Mouse (Mus musculus): ENCODE measurements around the gene Zc3h7b.
"Not testable (repeated sequence)": the region's sequence is repeated elsewhere in the genome, so short reads cannot be mapped to it uniquely, and the experiment has no call there.

The Zc3h7b gene

DNA sequence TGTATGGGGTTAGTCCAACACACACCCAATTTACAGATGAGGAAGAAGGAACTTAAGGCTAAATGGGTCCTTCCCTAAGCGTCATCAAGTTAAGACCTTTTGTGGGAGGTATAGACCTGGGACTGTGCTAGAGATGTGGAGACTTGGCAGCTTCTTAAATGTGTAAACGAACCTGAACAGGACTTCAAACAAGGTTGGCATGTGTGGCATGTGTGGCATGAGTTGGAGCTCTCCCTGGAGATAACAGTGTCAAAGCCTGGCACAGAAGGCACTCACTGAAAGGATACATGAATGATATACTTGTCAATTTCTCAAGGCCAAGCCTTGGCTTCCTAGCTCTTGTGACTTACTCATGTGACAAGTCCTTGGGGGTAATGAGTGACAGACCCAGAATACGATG lies 5.6 kb upstream of the Zc3h7b start:
- no peak for DNase-seq (ENCODE audit: inconsistent ontology term)

DNA sequence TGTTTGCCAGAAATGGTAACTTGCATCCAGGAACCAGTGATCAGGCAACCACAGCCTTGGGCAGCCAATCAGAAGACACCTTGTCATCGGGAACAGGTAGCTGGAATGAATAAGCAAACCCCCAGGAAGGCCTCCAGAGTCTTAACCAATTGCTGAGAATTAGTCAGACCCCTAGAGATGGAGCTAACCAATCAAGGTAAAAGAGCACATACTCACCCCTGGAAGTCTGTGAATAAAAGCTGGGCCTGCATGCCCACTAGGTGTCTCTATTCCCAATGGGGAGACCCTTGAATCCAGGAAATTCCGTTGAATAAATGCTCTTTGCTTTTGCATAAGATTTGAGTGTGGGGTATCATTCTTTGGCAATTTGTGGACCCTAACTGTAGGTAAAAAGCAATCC lies 4.9 kb upstream of the Zc3h7b start:
- DNase-seq (ENCODE audit: inconsistent ontology term), result no peak

DNA sequence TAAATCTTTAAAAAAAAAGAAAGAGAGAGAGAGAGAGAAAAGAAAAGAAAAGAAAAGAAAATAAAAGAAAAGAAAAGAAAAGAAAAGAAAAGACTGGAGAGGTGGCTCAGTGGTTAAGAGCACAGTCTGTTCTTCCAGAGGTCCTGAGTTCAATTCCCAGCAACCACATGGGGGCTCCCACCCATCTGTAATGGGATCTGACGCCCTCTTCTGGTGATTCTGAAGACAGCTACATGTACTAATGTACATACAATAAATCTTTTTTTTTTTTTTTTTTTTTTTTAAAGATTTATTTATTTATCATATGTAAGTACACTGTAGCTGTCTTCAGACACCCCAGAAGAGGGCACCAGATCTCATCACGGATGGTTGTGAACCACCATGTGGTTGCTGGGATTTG lies 2.5 kb upstream of the Zc3h7b start:
- DNase-seq (ENCODE audit: inconsistent ontology term), result not testable (repeated sequence)

DNA sequence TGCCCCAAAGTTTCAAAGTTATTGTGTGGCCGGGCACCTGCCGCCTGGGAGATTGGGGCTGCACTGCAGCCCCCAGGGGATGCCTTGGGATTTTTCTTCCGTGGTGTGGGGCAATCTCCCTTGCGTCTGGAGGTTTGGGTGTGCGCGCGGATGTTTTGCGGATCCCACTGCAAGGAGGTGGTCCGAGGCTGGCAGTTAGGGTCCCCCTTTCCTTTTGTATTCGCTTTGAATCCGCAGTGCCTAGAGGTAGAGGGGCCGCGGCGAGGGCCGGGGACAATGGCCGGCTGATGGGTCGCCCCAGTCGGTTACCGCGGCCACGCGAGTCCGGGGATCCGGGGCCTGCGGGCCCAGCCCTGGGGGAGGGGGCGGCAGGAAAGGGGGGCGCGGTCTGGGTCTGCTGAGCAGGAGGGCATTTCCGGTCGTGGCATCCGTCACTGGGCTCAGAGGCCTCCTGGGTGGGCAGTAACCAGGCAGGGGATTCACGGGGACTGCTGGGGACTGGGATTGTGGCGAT lies 801 bp downstream of the Zc3h7b start:
- peak; percentile 75 for DNase-seq (ENCODE audit: inconsistent ontology term)

DNA sequence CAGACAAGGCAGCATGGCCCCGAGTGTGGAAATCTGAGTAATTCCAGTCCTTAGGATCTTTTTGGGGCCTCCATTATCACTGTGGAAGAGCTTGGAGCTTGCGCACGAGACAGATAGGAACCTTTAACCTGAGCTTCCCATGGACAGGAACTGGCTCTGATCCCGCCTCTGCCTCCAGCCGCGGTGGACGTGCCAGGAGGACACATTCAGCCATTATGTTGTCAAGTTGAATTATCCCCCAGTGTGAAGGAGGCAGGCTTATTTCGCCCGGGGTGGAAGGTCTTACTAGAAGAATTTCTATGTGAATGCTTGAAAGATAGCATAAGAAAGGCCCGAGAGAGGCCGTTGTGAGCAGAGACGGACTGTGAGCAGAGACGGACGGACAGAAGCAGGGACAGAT lies 4.9 kb downstream of the Zc3h7b start:
- peak; percentile 77 for DNase-seq (ENCODE audit: inconsistent ontology term)

DNA sequence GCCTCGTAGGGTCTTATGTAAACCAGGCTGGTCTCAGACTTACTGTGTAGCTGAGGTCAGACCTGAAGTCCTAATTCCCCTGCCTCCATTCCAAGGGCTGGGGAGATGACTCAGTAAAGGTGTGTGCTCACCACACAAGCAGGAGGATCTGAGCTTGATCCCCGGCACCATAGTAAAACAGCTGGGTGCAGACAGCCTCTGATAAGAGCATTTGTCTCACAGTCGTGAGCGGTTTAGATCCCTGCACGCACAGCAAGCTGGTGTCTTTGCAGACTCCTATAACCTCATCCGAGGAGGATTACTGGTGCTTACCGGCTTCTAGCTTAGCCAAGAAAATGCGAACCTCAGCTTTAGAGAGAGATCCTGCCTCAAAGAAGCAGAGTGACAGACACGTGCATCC lies 8.8 kb downstream of the Zc3h7b start:
- no peak for DNase-seq (ENCODE audit: inconsistent ontology term)

DNA sequence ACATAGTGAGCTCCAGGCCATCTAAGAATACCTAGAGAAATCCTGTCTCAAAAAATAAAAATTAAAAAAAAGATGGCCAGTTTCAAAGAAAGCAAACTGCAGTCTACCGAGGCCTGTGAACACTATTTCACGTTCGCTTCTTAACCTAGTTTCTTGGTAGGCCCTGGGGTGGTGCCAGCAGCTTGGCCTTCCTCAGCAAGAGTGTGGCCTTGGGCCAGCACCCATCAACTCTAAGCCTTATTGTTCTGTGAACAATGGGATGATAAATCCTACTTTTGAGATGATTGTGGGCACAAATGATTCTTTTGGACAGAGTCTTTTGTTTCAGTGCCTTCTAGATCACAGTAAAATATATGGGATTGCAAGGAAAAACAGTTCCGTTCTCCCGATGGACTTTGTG lies 13.8 kb downstream of the Zc3h7b start:
- DNase-seq (ENCODE audit: inconsistent ontology term), result peak; percentile 53

DNA sequence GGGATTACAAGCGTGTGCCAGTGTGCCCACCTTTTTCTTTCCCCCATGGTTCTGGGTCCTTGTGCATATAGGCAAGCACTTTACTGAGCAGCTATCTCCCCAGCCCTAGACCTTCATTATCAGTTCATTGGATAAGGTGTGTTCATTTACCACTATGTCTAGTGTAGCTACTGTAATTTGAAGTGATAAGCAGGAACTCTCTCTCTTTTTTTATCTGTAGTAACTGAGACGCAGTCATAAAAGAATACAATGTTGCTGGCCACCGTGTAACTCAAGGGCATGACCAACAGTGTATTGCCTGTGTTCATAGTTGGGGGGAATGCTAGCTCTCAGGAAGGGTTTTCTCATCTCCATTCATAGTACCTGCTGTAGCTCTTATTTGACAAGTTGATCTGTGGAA lies 14.7 kb downstream of the Zc3h7b start:
- DNase-seq (ENCODE audit: inconsistent ontology term), result no peak

DNA sequence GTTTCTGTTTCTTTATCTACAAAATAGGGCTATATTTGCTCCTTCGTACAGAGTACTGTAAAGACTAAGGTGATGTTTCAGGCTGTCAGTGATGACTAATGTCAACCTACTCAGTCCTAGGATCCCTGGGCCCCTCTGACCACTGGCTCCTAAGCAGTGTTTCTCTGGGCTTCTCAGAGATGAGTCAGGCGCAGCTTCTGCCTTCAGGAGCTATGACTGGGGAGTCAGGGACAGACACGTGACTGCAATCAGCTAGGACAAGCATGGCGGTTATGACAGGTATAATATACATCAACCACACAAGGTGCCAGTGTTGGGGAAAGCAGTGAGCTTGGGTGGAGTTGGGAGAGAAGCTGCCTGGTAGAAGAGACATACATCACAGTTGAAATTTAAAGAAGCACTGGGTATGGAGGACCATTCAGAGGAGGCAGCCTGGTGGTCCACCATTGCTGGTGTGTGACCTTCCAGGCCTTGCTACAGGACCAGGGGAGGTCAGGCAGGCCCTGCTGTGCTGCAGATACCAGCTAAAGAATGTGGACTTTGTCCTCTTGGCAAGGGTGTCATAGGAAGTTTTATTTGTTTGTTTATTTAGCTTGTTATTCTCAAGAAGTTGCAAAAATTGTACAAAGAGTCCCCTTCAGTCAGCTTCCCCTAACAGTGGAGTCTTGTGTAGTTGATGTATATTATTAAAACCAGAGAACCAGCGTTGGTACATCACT lies 15.7 kb downstream of the Zc3h7b start:
- no peak for DNase-seq (ENCODE audit: inconsistent ontology term)

DNA sequence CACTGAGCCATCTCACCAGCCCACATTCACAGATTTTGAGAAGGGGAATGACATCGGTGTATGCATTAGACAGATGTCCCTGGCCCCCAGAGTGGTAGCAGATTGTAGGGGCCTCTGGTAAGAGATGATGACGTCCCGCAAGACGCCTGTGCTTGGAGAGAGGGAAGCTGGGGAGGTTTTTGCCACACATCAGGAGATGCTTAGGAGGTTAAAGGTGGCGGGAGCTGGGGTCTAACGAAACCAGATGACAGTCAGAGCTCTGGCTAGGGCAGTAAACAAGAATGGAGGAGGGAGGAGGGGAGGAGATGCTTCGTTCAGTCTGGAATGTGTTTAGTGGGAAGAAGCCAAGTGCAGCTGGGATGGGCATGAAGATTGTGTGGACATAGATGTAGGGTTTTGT lies 16.5 kb downstream of the Zc3h7b start:
- no peak for DNase-seq (ENCODE audit: inconsistent ontology term)

DNA sequence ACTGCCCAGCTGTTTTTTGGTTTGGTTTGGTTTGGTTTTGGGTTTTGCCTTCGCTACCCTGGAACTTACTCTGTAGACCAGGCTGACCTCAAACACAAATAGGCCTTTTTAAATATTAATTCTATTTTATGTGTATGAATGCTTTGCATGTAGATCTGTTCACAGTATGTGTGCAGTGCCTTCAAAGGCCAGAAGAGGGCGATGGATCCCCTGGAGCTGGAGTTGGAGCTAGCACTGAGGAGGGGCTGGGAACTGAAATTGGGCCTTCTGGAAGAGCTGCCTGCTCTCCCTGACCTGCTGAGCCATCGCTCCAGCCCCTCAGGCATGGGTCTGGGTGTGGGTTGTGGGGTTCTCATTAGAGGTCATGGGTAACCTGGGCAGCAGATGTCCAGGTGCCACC lies 17.1 kb downstream of the Zc3h7b start:
- no peak for DNase-seq (ENCODE audit: inconsistent ontology term)

DNA sequence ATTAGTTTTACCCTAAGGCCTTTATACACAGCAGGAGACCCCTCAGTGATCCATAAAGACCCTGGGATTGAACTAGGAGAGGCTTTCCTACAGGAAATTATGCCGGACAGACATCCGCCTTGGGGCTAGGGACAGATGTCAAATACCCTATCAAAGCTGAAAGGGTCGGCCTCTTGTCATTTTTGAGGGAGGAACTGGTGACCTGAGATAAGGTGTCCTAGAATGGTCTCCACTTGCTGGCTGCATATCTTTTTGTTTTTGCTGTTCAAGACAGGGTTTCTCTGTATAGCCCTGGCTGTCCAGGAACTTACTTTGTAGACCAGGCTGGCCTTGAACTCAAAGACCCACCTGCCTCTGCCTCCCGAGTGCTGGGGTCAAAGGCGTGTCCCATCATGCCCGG lies 19.7 kb downstream of the Zc3h7b start:
- no peak for DNase-seq (ENCODE audit: inconsistent ontology term)

DNA sequence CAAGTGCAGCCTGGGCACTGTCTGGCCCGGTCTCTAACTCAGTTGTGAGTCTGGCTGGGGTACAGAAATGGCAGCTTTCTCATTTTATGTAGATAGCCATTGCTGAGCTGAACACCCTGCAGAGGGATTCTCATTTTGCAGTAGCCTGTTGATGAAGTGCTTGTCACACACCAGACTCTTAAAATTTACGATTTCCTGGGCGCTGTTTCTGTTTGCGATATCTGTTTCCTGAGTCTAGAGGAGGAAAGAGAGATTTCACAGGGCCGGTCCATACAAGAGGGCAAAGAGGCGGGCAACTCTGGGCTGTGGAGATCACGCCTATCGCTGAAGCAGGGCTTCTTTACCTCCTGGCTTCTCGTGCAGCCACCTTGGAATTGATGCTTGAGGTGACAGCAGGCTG lies 20.8 kb downstream of the Zc3h7b start:
- DNase-seq (ENCODE audit: inconsistent ontology term), result no peak

DNA sequence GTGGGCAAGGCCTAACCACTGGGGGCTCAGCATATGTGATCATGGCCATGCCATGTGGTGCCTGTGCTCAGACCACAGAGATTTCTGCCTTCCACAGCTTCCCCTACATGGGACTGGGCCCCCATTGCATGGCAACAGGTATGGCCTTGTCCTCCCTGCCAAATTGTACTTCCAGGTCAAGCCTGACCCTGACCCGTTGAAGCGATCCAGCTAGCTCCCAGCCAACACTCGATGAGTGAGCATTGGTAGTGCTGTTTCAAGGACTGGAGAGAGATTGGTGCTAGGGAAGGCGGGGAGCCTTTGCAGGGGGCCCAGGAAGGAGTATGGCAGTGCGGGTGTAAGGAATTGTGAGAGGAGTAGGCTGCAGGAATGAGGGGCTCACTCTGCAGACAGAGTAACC lies 21.6 kb downstream of the Zc3h7b start:
- no peak for DNase-seq (ENCODE audit: inconsistent ontology term)

DNA sequence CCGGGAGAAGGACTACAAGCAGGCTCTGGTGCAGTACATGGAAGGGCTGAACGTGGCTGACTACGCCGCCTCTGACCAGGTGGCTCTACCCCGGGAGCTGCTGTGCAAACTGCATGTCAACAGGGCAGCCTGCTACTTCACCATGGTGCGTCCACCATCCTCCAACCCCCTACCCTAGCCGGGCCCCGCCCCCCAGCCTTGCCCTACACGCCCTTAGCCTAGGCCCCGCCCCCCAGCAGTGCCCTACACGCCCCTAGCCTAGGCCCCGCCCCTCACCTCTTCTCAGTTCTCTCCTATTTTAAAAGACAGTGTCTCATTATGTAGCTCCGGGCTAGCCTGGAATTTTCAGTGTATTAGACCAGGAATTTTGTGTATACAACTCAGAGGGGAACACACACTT lies 24.2 kb downstream of the Zc3h7b start:
- DNase-seq (ENCODE audit: inconsistent ontology term), result no peak

DNA sequence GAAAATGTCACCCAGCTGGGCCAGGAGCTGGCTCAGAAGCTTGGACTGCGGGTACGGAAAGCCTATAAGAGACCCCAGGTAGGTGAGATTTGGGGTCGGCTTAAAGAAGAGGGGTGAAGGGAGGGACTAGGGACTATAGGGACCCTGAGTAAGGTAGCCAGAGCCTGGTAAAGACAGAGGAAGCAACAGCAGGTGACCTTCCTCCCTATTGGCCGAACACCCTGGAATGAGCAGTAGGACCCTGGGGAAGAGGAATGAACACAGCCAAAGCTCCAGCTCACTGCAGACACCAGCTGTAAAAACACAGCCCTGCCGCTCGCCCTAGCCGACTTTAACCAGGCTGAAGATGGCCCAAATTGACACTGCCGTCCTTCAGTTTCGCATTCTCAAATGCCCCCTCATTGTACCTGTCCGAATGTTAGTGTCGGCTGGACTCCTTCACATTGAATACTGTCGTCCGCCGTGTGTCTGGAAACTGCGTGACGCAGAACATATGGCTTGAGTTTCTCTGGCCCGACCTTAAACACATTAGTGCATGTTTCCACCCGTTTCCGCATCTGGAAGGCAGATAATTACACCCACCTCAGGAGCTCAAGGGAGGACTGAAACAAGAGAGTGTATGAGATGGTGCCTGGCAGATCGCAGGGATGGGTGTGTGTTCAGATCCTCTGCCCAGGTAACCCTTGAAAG lies 27.7 kb downstream of the Zc3h7b start:
- no peak for DNase-seq (ENCODE audit: inconsistent ontology term)

DNA sequence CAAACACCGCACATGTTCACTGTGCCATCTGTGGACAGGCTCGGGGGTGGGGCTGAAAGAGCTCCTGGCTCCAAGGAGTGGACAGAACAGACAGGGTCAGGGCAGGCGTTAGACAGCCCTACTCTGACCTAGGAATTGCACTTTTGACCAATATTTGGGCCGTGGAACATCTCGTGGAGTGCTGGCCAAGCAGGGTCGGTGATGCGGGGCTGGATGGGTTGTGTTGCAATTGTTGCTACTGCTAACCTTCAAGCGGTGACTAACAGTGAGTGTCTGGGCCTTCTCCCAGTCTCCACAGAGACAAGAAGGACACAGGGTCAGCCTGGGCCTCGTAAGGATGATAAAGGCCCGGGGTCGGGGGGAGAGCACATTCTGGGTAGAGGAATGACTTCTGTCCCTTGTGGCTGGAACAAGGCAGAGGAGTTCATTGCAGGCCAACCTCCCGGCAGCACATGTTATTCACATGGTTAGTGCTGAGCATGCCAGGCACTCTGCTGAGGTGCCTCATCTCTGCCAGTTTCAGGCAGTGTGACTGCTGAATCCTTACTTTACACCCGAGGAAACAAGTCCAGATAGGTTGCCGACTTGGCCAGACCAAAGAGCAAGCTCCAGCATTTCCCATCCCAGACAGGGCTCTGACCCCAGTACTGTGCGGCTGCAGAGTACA lies 29.8 kb downstream of the Zc3h7b start:
- DNase-seq (ENCODE audit: inconsistent ontology term), result no peak

DNA sequence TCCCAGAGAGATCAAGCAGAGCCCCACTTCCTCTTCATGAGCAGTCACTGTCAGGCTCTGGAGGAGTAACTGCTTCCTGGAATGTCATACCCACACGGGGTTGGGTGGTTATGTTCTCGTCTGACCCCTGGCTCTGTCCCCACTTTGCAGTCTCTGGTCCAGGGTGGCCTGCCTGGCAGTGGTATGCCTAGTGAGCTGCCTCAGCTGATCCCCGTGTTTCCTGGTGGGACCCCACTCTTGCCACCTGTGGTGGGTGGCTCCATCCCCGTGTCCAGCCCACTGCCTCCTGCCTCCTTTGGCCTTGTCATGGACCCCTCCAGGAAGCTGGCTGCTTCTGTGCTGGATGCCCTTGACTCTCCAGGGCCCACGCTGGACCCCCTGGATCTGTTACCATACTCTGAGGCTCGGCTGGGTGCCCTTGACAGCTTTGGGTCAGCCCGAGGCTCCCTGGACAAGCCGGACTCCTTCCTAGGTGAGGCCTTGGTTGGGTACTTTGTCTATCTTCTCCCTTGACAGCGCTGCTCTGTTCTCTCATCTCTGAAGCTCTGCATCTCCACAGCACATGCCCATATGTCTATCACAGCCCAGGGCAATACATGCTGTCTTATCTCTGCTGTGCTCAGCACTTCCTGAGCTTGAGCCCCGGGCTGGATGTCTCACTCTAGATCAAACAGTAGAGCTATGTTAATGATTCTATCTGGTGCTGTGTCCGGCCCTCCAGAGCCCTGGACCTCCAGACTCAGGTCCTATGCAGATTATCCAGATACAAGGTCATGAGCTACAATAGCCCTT lies 32.0 kb downstream of the Zc3h7b start:
- DNase-seq (ENCODE audit: inconsistent ontology term), result no peak

DNA sequence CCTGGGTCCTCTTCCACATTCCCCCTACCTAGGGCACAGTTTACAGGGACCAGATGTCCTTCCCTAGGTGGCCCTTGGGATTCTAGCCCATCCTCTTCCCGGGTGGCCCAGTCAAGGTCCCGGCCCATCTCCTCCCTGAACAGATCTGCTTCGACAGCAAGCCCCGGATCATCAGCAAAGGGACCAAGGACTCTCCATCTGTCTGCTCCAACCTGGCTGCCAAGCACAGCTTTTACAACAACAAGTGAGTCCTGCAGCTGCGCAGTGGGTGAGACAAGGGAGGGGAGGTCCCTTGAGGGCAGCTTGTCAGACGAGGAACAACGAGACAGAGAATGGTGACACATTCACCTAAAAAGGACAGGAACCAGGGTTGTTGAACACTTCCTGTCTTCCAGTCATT lies 37.0 kb downstream of the Zc3h7b start:
- no peak for DNase-seq (ENCODE audit: inconsistent ontology term)

DNA sequence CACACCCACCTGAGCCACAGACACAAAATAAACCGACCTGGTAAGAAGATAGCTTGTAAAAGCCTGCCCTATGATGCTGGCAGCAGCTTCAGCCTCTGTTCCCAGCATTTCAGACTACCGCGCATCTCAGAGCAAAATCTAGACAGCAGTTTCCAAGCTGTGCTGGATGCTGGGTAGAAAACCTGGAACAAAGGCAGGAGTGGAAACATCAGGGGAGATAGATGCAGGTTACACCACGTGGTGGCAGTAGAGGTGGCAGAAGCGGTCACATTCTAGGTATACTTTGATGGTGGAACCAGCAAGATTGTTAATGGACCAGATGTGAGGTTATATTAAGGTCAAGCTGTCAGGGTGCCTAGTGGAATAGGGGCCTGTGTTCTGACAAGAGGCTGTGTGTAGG lies 39.9 kb downstream of the Zc3h7b start:
- no peak for DNase-seq (ENCODE audit: inconsistent ontology term)

DNA sequence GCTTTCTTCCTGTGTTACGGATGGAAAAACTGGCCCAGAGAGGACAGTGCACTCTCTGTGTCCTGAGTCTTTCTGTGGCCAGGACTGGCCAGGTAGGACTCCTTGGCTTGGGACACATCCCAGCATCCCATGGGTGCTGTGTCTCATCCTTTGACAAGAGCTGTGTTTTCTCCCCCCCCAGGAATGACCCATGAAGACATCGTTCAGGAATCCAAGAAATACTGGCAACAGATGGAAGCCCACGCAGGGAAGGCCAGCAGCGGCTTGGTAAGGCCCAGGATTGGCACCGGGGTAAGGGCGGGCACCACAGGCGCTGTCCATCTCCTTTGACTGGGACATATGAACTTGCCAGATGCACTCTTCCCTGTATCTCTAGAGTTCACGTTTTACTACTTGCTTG lies 40.8 kb downstream of the Zc3h7b start:
- no peak for DNase-seq (ENCODE audit: inconsistent ontology term)

DNA sequence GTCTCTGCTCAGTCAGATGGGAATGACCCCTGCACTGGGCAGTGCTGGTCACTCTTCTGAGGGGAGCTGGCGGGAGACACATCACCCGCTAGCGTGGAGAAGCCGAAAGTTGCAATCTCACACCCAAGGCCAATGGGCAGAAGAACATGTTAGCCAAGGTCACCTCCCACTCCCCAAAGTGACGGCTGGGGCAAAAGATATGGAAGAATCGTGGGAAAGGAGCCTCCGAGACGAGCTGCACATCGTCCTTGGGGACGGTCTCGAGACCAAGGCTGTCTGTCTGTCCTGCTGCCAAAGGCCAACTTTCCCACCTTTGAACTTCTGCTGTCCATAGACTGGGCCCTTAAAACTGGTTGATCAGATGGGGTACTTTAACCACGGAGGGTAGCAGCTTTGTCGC lies 42.7 kb downstream of the Zc3h7b start:
- DNase-seq (ENCODE audit: inconsistent ontology term), result no peak
